Mouse (Mus musculus) CD4-positive, CD25-positive, alpha-beta regulatory T cell (primary cell): ENCODE results near the gene Tmem184b. TPM values are rescaled to one million over a fixed set of nuclear protein-coding genes. Genes with fewer than 3 reads are reported as not detected.

Experiments
- polyA plus RNA-seq: library from polyadenylated mRNA; unstranded; fragments of 100-300 nt; shearing (Covaris generic); gene quantifications from one replicate; pipeline ENCODE4 v1.2.1, GENCODE M21; 2017

The Tmem184b gene
- polyA plus RNA-seq, result 53.7 TPM

GRCm38 (mm10) chr15:79402836-79403762, at the start of gene Tmem184b:
Gene Tmem184b, minus strand, starts transcription at chr15:79403569.

GRCm38 (mm10) chr15:79346051-79346793, 57.1 kb downstream of the Tmem184b start, which contains the start of gene Maff:
Gene Maff, plus strand, starts transcription at chr15:79346621.

GRCm38 (mm10) chr15:79328058-79328938, 75.1 kb downstream of the Tmem184b start, which contains the start of gene Pla2g6:
Gene Pla2g6, minus strand, starts transcription at chr15:79328390.

Other genes with a start within 250 kb of the Tmem184b start
- not detected for gene Sox10, start 238.3 kb downstream of the Tmem184b start, polyA plus RNA-seq
- 35.0 TPM for gene Pick1, start 174.4 kb downstream of the Tmem184b start, polyA plus RNA-seq
- not detected for gene Gm49486, start 174.2 kb downstream of the Tmem184b start, polyA plus RNA-seq
- gene Slc16a8, start 148.8 kb downstream of the Tmem184b start, polyA plus RNA-seq, result not detected
- 2.0 TPM for gene Baiap2l2, start 118.0 kb downstream of the Tmem184b start, polyA plus RNA-seq
- 10.1 TPM for gene Pla2g6, start 75.2 kb downstream of the Tmem184b start, polyA plus RNA-seq
- 1.5 TPM for gene Maff, start 56.9 kb downstream of the Tmem184b start, polyA plus RNA-seq
- 23.9 TPM for gene Csnk1e, start 52.0 kb upstream of the Tmem184b start, polyA plus RNA-seq
- not detected for gene Kcnj4, start 101.7 kb upstream of the Tmem184b start, polyA plus RNA-seq
- 0.20 TPM for gene Kdelr3, start 112.8 kb upstream of the Tmem184b start, polyA plus RNA-seq
- 44.0 TPM for gene Ddx17, start 143.2 kb upstream of the Tmem184b start, polyA plus RNA-seq
- not detected for gene Dmc1, start 201.5 kb upstream of the Tmem184b start, polyA plus RNA-seq